Mouse (Mus musculus): ENCODE measurements around the gene Aste1. TPM values are rescaled to one million over a fixed set of nuclear protein-coding genes. Genes with fewer than 3 reads are reported as not detected.

The Aste1 gene
- polyA plus RNA-seq, 1 experiment from 2014 or later, result 15.9 TPM

- H3K27ac ChIP-seq (ENCODE audit: low read depth), result no peak overlapping the region
- no peak overlapping the region for H3K4me3 ChIP-seq (ENCODE audit: low read depth, low read length)
- ATAC-seq (replicated peaks; ENCODE audit: low FRiP score, low TSS enrichment, low read depth), result no peak
- H3K4me1 ChIP-seq (replicated peaks; ENCODE audit: control insufficient read depth, insufficient read depth, low read length), result no peaks in the 10 kb centered on the region
- peaks cover 44% of the 10 kb centered on the region for H3K36me3 ChIP-seq (ENCODE audit: control insufficient read depth, insufficient read depth, low read length)
- H3K27me3 ChIP-seq (replicated peaks; ENCODE audit: control insufficient read depth, insufficient read depth, low read length), result no peaks in the 10 kb centered on the region
- H3K9me3 ChIP-seq (ENCODE audit: control insufficient read depth, low read length), result no peaks in the 10 kb centered on the region
- no peak for DNase-seq (ENCODE audit: low spot score)
- WGBS, result 92% methylated on average over 13 of the region's 13 CpGs
- H3K4me2 ChIP-seq (ENCODE audit: low read length), result no peak overlapping the region
- no peak overlapping the region for H3K9ac ChIP-seq (ENCODE audit: low read length)
Measured at GRCm38 (mm10) chr9:105459032-105459431, 63.8 kb downstream of the Aste1 start.

- Histone ChIP-seq H3K27ac (ENCODE audit: low read depth) (no peak overlapping the region), H3K4me3 (ENCODE audit: low read depth, low read length) (no peak overlapping the region), H3K36me3 (ENCODE audit: control insufficient read depth, insufficient read depth, low read length) (peaks cover 41% of the 10 kb centered on the region), H3K9ac (ENCODE audit: low read length) (no peak overlapping the region), H3K27me3 (replicated peaks; ENCODE audit: control insufficient read depth, insufficient read depth, low read length) (no peaks in the 10 kb centered on the region), H3K9me3 (ENCODE audit: control insufficient read depth, low read length) (no peaks in the 10 kb centered on the region), H3K4me1 (replicated peaks; ENCODE audit: control insufficient read depth, insufficient read depth, low read length) (no peaks in the 10 kb centered on the region), H3K4me2 (ENCODE audit: low read length) (no peak overlapping the region)
- ATAC-seq (replicated peaks; ENCODE audit: low FRiP score, low TSS enrichment, low read depth) (no peak), DNase-seq (ENCODE audit: low spot score) (no peak)
- WGBS, result 92% methylated on average over 7 of the region's 7 CpGs
Measured at GRCm38 (mm10) chr9:105461496-105461895, 66.3 kb downstream of the Aste1 start.

Other genes starting within 250 kb of the Aste1 start
- 0.08 and 0.16 TPM in 2 replicates for gene Nek11, start 132 bp downstream of the Aste1 start, polyA plus RNA-seq (2014; fragmentation: Nextera tagmentation; extraction: Ambion mirVana)
- gene Atp2c1, start 131.9 kb downstream of the Aste1 start, polyA plus RNA-seq (2014; fragmentation: Nextera tagmentation; extraction: Ambion mirVana), result 63.7 and 66.4 TPM in 2 replicates
- gene Pik3r4, start 247.6 kb downstream of the Aste1 start, polyA plus RNA-seq (2014; fragmentation: Nextera tagmentation; extraction: Ambion mirVana), result 21.8 and 22.7 TPM in 2 replicates